Mouse (Mus musculus) forebrain, embryonic 14.5 days (tissue): ENCODE data around the gene Asxl1. TPM values are rescaled to one million over a fixed set of nuclear protein-coding genes. Genes with fewer than 3 reads are reported as not detected.

Source experiments
- ATAC-seq: fragments of 200-750 bp; cut with Nextera tagmentation; 2 replicates; pipeline ENCODE4 v1.8.0; 2017; ENCODE audit warnings: mild to moderate bottlenecking, moderate library complexity
- DNase-seq: peaks from one replicate; pipeline ENCODE4 v3.0.0-alpha.2; 2015; ENCODE audit warnings: low spot score
- H3K27ac ChIP-seq: fragments of 300-500 bp; sonication (generic); 2 replicates; pipeline ENCODE4 v1.5.1; 2014; ENCODE audit warnings: low read depth, mild to moderate bottlenecking, control low read depth, low read length, moderate library complexity
- H3K27me3 ChIP-seq: fragments of 300-500 bp; sonication (generic); replicated peaks from 2 replicates; pipeline ENCODE4 v1.6.1; 2014; ENCODE audit warnings: low read length, control low read depth, mixed read lengths; ENCODE audit not compliant: control insufficient read depth, insufficient read depth
- H3K36me3 ChIP-seq: fragments of 300-500 bp; sonication (generic); 2 replicates; pipeline ENCODE4 v1.6.1; 2014; ENCODE audit warnings: low read length, control low read depth; ENCODE audit not compliant: control insufficient read depth, insufficient read depth
- H3K4me1 ChIP-seq: fragments of 300-500 bp; sonication (generic); 2 replicates; pipeline ENCODE4 v1.6.1; 2014; ENCODE audit warnings: antibody characterized with exemption, low read length, control low read depth; ENCODE audit not compliant: control insufficient read depth, insufficient read depth
- H3K4me2 ChIP-seq: fragments of 300-500 bp; sonication (generic); 2 replicates; pipeline ENCODE4 v1.6.1; 2014; ENCODE audit warnings: mild to moderate bottlenecking, control low read depth, low read length
- H3K4me3 ChIP-seq: fragments of 300-500 bp; sonication (generic); 2 replicates; pipeline ENCODE4 v1.5.1; 2014; ENCODE audit warnings: low read depth, low read length, control low read depth
- H3K9ac ChIP-seq: fragments of 300-500 bp; sonication (generic); 2 replicates; pipeline ENCODE4 v1.6.1; 2014; ENCODE audit warnings: mild to moderate bottlenecking, low read length, control low read depth, moderate library complexity
- H3K9me3 ChIP-seq: fragments of 300-500 bp; sonication (generic); replicated peaks from 2 replicates; pipeline ENCODE4 v1.6.1; 2016; ENCODE audit warnings: low read length, control low read depth, mixed read lengths; ENCODE audit not compliant: control insufficient read depth
- WGBS: fragments of 180-500 bp; shearing (Covaris S2); extraction: QIAGEN DNeasy Blood & Tissue Kit; methylation state at CpG from one replicate; pipeline ENCODE4 v1.1.7; 2014; 5-methylcytosine and 5-hydroxymethylcytosine counted together
- polyA plus RNA-seq: library from polyadenylated mRNA; unstranded; fragments of >200 nt; fragmentation: Nextera tagmentation; extraction: Ambion mirVana; gene quantifications from 2 replicates; pipeline ENCODE4 v1.2.1, GENCODE M21; 2014

The Asxl1 gene
- polyA plus RNA-seq, 1 experiment from 2014 or later, result 13.6 TPM

DNA sequence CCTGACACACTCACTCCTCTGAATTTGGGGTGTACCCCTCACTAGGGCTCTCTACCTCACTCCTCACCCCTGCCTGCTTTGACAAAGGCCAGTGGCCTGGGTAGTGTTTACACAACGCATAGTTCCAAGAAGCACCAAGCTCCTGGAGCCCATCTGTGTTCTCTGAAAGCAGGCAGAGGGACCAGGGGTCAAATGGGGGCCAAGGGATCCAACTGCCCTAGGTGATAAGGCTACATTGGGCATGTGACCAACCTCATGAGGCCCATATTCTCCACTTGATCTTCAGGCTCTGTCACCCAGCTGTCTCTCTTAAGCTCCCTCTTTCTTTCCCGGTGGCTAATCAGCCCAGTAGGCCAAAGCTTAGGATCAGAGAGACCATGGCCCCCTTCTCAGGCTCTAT lies 81.3 kb downstream of the Asxl1 start:
- Histone ChIP-seq H3K9ac (no peak overlapping the region; the same call in 1 of the 2 replicates), H3K4me2 (no peak overlapping the region), H3K27me3 (no peaks in the 10 kb centered on the region), H3K4me1 (peaks cover 26% of the 10 kb centered on the region), H3K4me3 (no peak overlapping the region), H3K27ac (peak overlapping the region; percentile 81), H3K36me3 (peaks cover 58% of the 10 kb centered on the region), H3K9me3 (no peaks in the 10 kb centered on the region)
- ATAC-seq (no peak), DNase-seq (peak; percentile 23)
- 36% methylated on average over 2 of the region's 2 CpGs for WGBS

DNA sequence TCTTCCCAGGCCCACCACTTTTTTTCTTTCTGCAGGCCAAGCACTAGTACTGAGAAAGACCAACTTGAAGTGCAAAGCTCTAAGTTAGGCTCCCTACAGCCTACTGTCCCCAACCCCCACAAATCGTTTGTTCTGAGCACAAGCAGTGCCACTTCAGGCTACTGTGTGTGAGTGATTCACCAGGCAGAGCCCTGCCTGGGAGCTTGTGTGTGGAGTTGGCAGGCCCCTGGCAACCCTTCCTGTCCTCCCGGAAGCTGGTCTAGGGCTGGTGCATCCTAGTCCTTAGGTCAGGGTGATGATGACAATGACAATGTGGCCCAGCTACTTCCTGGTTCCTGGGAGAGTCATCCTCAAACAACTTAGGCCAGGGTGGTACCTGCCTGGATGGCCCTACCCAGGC lies 82.9 kb downstream of the Asxl1 start:
- Histone ChIP-seq H3K9me3 (no peaks in the 10 kb centered on the region), H3K27me3 (no peaks in the 10 kb centered on the region), H3K36me3 (peaks cover 68% of the 10 kb centered on the region), H3K9ac (no peak overlapping the region), H3K4me1 (peaks cover 12% of the 10 kb centered on the region), H3K4me3 (no peak overlapping the region), H3K27ac (peak overlapping the region; percentile 9; the same call in 1 of the 2 replicates), H3K4me2 (no peak overlapping the region)
- no peak for DNase-seq
- no peak for ATAC-seq
- 84% methylated on average over 2 of the region's 2 CpGs for WGBS

DNA sequence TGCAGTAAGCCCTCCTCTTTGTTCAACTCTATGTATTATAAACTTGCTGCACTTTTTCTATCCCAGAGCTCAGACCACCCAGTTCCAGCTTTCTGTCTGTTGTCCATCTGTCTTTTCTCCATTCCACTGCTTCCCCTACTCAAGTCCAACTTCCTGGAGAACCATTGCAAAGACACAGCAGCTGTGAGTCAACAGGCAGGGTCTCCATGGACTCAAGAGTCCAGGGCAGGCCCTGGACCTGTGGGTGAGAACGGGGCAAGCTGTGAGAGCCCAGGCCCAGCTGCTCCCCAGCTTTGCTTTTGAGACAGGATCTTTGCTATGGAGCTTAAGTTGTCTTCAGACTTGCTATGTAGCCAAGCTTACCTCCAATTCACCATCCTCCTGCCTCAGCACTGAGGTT lies 84.9 kb downstream of the Asxl1 start:
- ATAC-seq (no peak), DNase-seq (no peak)
- H3K4me2 ChIP-seq, result no peak overlapping the region
- H3K4me3 ChIP-seq, result no peak overlapping the region
- peaks cover 19% of the 10 kb centered on the region for H3K4me1 ChIP-seq
- no peaks in the 10 kb centered on the region for H3K27me3 ChIP-seq
- 83% methylated on average over 1 of the region's 1 CpGs for WGBS
- H3K27ac ChIP-seq, result no peak overlapping the region
- H3K9ac ChIP-seq, result no peak overlapping the region
- no peaks in the 10 kb centered on the region for H3K9me3 ChIP-seq
- H3K36me3 ChIP-seq, result peaks cover 79% of the 10 kb centered on the region

DNA sequence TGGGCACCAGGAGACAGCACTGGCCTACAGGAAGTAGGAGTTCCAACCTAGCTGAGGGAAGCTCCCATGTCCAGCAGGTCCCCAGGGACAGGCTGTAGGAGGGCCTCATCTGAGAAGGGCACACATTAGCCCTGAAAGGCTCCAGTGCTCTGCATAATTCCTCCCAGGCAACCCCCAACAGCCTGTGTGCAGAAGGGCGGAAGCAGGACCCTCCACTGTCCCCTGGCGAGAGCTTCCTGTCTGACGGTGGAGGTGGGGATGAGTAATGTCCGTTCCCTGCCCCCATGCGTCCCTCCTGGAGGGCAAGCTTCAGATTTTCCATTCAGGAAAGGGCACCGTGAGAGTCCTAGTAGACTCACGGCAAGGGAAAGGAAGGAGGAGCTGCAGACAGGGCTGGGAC lies 86.9 kb downstream of the Asxl1 start:
- no peak for DNase-seq
- ATAC-seq, result no peak
- Histone ChIP-seq H3K4me1 (peaks cover 27% of the 10 kb centered on the region), H3K36me3 (peaks cover 82% of the 10 kb centered on the region), H3K4me3 (no peak overlapping the region), H3K4me2 (no peak overlapping the region), H3K27ac (no peak overlapping the region), H3K27me3 (no peaks in the 10 kb centered on the region), H3K9me3 (no peaks in the 10 kb centered on the region), H3K9ac (no peak overlapping the region)
- 69% methylated on average over 7 of the region's 7 CpGs for WGBS

DNA sequence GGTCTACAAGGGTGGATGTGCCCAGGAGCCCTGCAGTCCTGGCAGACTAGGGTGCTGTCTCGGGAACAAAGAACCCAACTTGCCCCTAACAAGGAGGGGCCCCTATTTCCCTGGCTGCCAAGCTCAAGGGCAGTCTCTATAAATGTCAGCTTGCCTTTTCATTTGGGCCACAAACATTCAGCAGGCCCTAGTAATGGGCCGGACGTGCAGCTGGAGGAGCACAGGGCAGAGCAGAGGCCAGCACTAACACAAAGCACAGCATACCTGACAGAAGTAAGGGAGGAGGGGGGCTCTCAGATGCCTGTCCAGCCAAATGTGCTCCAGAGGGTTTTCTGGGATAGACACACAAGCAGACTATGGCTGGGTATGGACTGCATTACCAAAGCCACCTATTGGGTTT lies 88.2 kb downstream of the Asxl1 start:
- Histone ChIP-seq H3K27me3 (no peaks in the 10 kb centered on the region), H3K4me2 (no peak overlapping the region), H3K36me3 (peaks cover 70% of the 10 kb centered on the region), H3K27ac (0 out of 2 replicates have a peak overlapping the region, but pooled peaks have one; percentile 33), H3K4me1 (peaks cover 28% of the 10 kb centered on the region), H3K9me3 (no peaks in the 10 kb centered on the region), H3K9ac (no peak overlapping the region), H3K4me3 (no peak overlapping the region)
- DNase-seq (no peak), ATAC-seq (no peak)
- WGBS, result 34% methylated on average over 3 of the region's 3 CpGs

DNA sequence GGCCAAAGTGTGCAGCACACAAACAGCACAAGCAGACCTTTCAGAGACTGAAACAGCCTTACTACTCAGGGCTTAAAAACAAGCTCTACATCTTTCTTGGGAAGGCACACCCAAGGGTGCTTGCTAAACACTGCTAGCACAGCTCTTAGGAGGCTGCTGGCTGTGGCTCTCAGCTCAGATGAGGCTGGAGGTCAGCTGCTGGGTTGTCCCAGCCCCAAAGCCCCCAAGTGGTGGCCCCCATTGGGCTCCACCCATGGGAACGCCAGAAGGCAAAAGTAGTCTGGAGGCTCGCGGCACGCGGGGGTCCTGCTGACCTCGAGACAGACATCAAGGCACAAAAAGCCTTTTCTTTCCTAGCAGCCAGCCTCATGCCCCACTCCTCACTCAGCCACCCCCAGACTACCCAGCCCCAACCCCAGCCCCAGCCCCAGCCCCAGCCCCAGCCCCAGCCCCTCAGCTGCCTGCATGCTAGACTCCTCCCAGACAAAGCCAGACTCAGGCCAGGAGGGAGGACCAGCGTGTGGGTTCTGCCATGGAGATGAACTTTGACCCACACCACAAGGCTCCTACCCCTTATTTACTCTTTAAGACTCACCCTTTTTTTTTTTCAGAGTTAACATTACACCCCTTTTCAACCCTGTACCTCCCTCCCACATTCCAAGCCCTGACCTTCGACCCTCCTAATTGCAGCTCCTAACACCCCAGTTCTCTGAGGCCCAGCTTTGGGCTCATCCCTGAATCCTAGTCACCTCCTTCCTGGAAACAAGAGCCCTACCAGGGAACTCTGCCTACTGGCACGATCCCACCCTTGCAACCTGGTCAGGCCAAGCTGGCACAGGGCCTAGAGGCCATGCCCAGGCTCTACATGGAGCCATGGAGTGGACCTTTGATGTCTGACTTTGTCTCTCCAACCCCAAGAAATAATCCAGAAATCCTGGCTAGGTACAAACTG lies 89.5 kb downstream of the Asxl1 start:
- Histone ChIP-seq H3K27ac (no peak overlapping the region), H3K4me2 (no peak overlapping the region)
- DNase-seq, result no peak

DNA sequence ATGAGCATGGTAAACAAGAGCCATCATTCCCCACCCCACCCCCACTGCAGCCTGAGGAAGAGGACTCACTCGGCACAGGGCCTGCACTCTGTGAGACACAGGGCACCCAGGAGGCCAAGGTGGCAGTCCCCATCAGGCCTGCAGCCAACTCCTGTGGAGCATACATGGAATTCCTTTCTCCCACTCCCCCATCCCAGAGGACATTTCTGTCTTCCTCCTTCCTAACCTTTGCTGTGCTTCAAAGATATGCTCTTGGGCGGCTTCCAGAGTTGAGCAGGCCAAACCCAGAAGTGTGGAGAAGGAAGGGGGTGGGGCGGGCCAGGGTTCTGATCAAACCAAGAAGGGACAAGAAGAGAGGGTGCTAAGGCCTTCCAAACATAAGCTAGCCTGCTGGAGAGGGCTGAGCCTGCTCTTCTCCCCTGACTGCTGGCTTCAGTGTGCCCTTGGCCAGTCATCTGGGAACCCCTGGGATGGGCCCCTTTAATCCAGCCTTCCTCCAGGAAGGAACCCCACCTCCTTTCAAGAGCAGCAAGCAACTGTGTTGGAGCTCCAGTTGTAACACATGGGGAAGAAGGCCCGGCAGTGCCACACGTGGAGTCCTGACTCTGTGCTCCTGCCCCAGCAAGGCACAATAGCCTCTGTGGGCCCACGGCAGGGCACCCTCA lies 91.1 kb downstream of the Asxl1 start:
- 34% methylated on average over 6 of the region's 6 CpGs for WGBS
- no peaks in the 10 kb centered on the region for H3K27me3 ChIP-seq
- no peaks in the 10 kb centered on the region for H3K9me3 ChIP-seq
- no peak overlapping the region for H3K9ac ChIP-seq
- H3K4me3 ChIP-seq, result no peak overlapping the region
- DNase-seq (no peak), ATAC-seq (no peak)
- peaks cover 44% of the 10 kb centered on the region for H3K4me1 ChIP-seq
- peaks cover 43% of the 10 kb centered on the region for H3K36me3 ChIP-seq
- H3K27ac ChIP-seq, result peak overlapping the region; percentile 6; the same call in 1 of the 2 replicates
- no peak overlapping the region for H3K4me2 ChIP-seq

More for the DNA sequence above, 89.5 kb downstream of the Asxl1 start:
- no peaks in the 10 kb centered on the region for H3K9me3 ChIP-seq
- 30% methylated on average over 9 of the region's 9 CpGs for WGBS
- no peak overlapping the region for H3K4me3 ChIP-seq
- peaks cover 57% of the 10 kb centered on the region for H3K36me3 ChIP-seq
- H3K9ac ChIP-seq, result no peak overlapping the region
- H3K27me3 ChIP-seq, result no peaks in the 10 kb centered on the region
- ATAC-seq, result no peak
- H3K4me1 ChIP-seq, result peaks cover 28% of the 10 kb centered on the region

DNA sequence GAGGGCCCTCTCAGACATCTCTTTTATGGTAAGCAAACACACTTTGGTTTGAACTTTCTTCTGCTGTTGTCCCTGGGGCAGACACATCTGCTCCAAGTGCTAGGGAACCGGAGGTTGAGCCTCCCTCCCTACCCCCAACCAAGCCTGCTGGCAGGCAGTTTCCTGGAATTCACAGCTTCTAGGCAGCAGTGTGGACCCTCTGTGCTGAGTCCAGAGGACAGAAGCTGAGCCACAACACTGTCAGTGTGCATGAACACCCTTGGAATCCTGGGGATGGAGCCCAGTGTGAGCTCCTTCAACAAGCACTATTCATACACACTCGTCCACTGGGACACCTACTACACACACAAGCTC lies 91.7 kb downstream of the Asxl1 start:
- no peak for ATAC-seq
- no peak for DNase-seq
- 43% methylated on average over 2 of the region's 2 CpGs for WGBS
- Histone ChIP-seq H3K4me3 (no peak overlapping the region), H3K9me3 (no peaks in the 10 kb centered on the region), H3K27ac (peak overlapping the region; percentile 9; the same call in 1 of the 2 replicates), H3K27me3 (no peaks in the 10 kb centered on the region), H3K4me2 (no peak overlapping the region), H3K4me1 (peaks cover 49% of the 10 kb centered on the region), H3K9ac (no peak overlapping the region), H3K36me3 (peaks cover 38% of the 10 kb centered on the region)

DNA sequence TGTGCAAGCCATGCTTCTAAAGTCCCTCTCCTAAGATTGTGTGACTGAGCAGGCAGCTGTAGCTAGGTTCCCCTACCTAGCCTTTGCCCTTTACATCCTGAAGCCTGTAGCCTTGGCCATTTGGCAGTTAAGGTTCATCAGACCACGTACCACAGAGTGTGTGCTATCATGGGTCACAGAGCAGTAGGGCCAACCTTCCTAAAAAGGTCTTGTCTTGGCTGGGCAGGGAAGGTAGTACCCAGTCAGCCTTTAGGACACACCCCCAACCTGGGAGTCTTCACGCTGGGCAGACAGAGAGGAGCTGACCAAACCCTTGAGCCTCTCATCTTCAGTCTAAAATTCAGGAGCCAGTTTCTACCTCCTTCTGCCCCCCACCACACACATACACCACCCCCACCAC lies 95.1 kb downstream of the Asxl1 start:
- WGBS, result 55% methylated on average over 2 of the region's 2 CpGs
- Histone ChIP-seq H3K4me1 (peaks cover 43% of the 10 kb centered on the region), H3K9ac (no peak overlapping the region; the same call in 1 of the 2 replicates), H3K27me3 (no peaks in the 10 kb centered on the region), H3K9me3 (no peaks in the 10 kb centered on the region), H3K27ac (no peak overlapping the region), H3K4me2 (peak overlapping the region; percentile 98; the same call in 1 of the 2 replicates), H3K36me3 (peaks cover 8% of the 10 kb centered on the region), H3K4me3 (no peak overlapping the region)
- no peak for DNase-seq
- no peak for ATAC-seq
